Mouse (Mus musculus) neutrophil, adult 65 days (primary cell): ENCODE data around the gene Gm3095. TPM values are rescaled to one million over a fixed set of nuclear protein-coding genes. Genes with fewer than 3 reads are reported as not detected.

Experiments
- total RNA-seq: library from RNA; stranded (reverse); gene quantifications from 2 replicates; pipeline ENCODE4 v1.2.4, GENCODE M21; 2023

Gm3095 gene
- not detected in 2 replicates for total RNA-seq

DNA sequence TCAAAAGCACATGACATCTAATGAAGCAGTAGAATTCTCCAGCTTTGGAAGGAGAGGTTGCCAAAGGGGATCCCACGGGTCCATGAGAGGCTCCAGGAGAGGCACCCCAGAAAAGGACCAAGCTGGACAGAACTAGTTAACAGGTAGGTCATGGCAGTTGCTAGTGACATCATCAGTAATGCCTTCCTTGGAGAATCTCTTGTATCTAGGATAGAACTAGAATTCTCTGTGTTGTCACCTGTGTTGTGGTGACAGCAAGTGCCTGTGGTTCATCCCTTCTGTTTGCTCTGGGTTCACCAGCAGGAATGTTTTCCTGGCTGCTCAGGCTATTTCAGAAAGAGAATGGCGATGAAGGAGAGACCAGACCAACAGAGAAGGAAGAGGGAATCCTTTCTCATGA is at the start of gene Gm3095:
TSS of gene Gm3095 (plus strand) at position 301 of the 400 bp plus-strand sequence.

DNA sequence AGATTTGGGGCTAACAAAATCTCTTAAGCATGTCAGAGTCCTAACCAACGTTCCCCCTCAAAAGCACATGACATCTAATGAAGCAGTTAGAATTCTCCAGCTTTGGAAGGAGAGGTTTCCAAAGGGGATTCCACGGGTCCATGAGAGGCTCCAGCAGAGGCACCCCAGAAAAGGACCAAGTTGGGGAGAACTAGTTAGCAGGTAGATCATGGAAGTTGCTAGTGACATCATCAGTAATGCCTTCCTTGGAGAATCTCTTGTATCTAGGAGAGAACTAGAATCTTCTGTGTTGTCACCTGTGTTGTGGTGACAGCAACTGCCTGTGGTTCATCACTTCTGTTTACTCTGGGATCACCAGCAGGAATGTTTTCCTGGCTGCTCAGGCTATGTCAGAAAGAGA is 31.9 kb upstream of the Gm3095 start, which contains the start of gene Gm3029:
TSS of gene Gm3029 (plus strand) at position 301 of the 400 bp plus-strand sequence.

DNA sequence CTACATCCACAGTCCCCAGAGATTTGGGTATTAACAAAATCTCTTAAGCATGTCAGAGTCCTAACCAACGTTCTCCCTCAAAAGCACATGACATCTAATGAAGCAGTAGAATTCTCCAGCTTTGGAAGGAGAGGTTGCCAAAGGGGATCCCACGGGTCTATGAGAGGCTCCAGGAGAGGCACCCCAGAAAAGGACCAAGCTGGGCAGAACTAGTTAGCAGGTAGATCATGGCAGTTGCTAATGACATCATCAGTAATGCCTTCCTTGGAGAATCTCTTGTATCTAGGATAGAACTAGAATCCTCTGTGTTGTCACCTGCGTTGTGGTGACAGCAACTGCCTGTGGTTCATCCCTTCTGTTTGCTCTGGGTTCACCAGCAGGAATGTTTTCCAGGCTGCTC is 34.7 kb downstream of the Gm3095 start, which contains the start of gene Gm3099:
TSS of gene Gm3099 (plus strand) at position 301 of the 400 bp plus-strand sequence.

Other genes with a start within 250 kb of the Gm3095 start
- gene Gm3002, start 153.5 kb upstream of the Gm3095 start, total RNA-seq = not detected in 2 replicates
- not detected in 2 replicates for gene Gm3033, start 117.3 kb upstream of the Gm3095 start, total RNA-seq
- gene Gm2916, start 79.4 kb upstream of the Gm3095 start, total RNA-seq = not detected in 2 replicates
- gene Gm3029, start 31.8 kb upstream of the Gm3095 start, total RNA-seq = not detected in 2 replicates
- gene Gm3099, start 34.8 kb downstream of the Gm3095 start, total RNA-seq = not detected in 2 replicates
- not detected in 2 replicates for gene Gm5796, start 60.4 kb downstream of the Gm3095 start, total RNA-seq
- gene Gm3115, start 120.6 kb downstream of the Gm3095 start, total RNA-seq = not detected in 2 replicates
- not detected in 2 replicates for gene Gm8108, start 147.0 kb downstream of the Gm3095 start, total RNA-seq
- not detected in 2 replicates for gene Gm3127, start 201.5 kb downstream of the Gm3095 start, total RNA-seq
- not detected in 2 replicates for gene Gm2974, start 219.0 kb downstream of the Gm3095 start, total RNA-seq